Mouse (Mus musculus): ENCODE data around the gene Slc39a11.

Gene Slc39a11

DNA sequence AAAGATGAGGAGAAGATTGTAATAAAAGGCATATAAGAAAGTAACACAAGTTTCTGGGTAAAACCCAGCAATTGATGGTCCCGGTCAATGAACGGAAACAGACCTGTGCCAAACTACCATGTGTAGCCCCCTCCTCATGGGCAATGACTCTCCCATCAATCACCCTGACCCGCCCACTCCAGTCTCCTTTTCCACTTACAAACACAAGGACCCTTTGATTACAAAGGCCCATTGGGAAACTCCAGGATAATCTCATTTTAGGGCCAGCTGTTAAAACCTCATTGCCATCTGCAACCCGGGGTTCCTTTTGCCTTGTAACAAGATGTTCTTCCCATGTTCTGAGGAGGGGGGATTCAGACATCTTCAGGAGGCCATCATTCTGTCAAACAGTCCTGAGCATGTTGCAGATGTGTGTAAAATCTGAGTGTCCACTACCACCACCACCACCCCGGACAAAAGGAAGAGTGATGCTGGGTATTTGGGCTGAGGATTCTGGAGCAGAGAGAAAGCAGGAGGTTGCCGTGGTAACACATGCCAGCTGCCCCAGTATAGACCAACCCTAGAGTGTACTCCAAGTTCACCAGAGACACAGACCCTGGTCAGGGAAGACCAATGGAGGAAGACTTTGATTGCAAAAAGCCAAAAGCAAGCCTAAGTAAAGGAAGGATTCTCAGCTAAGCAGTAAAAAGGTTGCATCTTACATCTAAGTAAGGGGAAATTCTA is 419.3 kb downstream of the Slc39a11 start:
- DNase-seq (ENCODE audit: low read depth) = no peak

DNA sequence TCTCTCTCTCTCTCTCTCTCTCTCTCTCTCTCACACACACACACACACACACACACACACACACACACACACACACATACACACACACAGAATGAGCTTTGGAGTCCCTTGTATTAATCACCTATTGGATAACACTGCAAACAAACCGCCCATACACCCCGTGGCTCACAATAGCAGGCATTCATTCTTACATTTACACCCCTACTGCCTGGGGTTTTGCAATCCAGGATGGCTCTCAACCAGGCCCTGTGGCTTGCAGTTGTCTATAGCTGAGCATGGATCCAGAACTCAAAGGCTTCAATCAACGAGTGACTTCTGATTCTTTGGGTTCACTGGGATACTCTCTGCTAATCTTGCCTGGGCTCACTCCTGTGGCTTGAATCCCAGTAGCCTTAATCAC is 424.1 kb downstream of the Slc39a11 start:
- no peak for DNase-seq (ENCODE audit: low read depth)

DNA sequence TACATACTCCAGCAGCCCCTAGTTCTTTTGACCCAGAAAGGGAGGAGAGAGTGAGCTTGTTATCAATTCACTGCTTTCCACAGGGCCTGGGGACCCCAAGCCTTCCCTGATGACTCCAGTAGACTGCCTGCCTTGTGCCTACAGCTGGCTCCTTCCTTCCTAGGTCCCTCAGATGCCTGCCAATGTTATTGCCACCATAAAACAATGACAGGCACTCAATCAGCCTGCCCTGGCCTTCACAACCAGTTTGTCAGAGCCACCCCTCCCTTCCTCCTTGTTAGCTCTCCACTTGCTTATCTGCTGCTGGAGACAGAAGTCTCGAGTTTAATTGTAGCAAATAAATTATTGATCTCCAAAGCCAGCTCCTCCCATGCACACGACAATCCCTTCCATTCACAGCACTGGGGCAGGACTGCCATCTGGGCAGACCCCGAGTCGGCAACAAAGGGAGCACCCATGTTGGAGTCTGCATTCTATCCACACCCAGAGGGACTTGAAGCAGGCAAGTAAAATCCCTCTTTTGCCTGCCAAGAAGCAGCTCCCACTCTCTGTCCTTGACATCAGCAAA is 426.0 kb downstream of the Slc39a11 start:
- DNase-seq (ENCODE audit: low read depth) = no peak

DNA sequence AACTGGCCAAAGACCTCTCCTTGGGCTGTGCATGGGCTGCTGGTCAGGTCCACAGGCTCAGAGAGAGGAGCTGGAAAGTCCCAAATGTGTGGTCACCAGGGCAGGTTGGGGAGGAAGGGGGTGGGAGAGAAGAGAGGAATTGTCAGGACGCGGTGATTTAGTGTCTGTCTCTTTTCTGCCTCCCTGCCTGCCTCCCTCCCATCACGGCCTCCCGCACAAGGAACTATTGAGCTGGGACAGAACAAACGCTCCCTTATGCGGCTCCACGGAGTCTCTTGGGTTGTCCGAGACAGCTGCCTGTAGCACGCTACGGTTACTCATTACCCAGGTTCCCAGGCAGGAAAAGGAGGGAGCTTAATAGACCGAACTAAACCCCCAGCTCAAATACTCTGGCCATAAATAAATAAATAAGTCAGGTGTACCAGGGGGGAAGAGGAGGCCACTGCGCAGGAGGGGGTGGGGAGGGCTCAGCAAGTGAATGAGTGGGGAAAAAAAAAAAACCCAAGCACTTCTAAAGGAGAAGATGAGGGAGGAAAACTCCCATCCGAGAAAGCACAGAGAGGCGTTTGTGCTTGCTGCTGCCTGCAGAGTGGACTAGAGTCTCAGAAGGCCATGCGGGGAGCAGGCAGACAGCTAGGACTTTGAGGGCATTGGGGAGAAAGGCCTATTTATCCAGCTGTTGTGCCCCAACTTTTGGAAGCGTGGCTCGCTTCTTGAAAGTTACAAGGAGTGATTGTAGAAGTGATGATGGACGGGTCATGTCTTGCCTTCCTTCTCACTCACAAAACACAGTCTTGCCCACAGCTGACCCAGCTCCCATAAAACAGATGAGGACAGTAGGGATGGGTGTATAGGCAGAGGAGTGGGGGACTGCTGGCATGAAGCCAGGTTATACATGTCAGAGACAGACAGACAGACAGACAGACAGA is 428.3 kb downstream of the Slc39a11 start:
- DNase-seq (ENCODE audit: low read depth) = no peak

DNA sequence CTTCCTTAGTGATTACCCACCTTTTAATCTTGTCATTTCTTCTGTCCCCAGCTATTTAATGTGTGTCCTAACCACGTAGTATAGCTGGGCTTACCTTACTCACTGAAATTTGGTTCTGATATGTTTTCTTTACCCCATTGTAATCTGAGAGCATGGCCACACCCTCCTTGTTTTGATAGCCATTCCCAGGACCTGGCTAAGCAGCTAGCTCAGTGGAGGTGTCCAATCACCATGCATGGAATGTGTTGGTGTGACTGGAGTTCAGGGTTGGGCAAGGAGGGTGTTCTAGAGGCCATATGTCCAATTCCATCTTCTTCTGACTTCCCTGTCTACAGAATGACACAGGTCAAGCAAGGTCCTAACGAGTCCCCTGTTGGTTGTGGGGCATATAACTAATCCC is 429.2 kb downstream of the Slc39a11 start:
- DNase-seq (ENCODE audit: low read depth) = no peak

DNA sequence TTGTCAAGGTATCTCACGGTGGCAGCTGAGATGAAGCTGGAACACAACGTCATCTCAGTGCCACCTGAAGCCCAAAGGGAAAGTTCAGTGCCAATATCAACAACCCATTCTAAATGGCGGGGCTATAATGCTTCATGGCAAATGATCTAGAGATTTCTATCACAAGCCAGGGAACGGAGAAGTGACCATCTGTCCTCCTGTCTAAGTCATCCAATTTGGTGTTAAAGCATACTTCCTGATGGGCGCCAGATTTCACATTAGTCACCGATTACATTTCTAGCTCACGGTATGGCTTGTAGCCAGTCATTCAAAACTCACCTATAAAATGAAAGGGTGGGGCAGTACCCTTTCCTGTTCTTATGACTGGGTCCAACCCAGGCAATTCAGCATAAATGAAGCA is 435.1 kb downstream of the Slc39a11 start:
- DNase-seq (ENCODE audit: low read depth) = no peak

DNA sequence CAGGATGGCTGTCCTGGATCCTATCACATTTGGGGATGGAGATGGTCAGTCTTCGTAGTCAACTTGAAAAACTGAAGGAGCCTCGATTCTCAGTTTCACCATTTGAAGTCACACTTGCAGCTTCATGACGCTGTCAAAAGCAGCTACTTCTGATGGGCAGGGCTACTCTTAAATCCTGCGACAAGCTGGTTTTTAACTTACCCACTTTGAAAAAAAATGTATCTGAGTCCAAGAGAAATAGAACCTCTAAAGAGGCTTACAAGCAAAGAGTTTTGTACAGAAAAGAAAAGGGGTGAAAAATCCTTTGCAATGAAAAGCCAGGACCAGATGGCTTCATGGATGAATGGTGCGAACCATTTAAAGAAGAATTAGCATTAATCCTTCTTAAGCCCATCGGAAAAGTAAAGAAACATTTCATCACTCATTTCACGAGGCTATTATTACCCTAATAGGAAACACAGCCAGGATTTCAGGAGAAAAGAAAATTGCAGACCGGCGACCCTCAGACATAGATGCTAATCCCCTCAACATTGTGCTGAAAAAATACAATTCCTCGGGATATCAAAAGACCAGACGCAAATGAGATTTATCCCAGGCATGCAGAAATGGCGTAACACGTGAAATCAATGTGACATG is 437.4 kb downstream of the Slc39a11 start:
- no peak for DNase-seq (ENCODE audit: low read depth)

DNA sequence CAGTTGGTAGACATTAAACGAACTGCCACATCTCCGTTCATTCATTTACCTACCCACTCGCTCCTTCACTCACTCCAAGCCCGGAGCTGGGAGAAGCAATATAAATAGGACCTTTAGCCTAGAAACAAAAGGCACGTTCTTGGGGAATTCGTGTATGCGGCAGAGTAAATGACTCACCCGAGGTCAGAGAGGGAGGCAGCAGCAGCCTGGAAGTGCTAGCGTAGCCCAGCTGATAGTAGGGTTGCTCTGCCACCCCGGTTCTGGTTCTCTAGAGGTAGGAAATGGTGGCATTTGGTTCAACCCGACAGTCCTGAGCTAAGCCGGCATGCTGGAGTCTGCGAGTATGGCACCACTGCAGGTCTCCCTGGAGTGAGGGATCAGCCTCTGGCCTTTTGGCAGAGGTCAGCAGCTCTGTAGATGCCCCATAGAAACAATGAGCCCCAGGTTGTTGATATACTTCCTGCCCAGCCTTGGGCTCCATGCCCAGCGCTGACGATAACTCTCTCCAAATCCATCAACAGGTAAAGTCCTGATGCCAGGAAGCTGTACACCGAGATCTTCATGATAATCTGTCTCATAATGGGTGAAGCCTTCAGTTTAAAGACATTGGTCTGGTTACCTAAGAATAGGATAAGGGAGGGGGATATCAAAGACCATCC is 440.5 kb downstream of the Slc39a11 start:
- no peak for DNase-seq (ENCODE audit: low read depth)

DNA sequence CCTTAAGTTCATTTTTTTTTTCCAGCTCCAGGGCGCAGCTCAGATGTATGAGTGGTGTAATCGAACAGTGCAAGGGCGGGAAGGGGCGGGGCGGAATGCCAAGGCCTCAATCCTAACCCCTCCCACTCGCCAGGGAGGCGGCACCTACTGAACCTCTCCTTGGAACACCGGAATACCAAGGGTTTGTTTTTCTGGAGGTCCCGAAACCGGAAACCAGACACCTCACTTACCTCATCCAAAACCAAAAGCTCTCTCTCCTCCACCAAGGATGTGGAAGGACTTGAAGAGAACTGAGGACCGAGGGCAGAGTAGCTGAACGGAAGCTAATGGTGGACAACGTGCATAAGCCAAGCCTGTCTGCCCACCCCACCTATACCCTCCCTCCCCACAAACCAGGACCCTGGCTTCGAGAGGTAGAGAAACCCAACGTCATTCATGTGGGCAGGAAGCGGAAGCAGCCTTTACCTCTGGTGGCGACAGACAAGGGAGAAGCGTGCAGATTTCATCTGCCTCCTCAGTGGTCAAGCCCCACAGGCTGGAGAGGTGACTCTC is 441.3 kb downstream of the Slc39a11 start:
- no peak for DNase-seq (ENCODE audit: low read depth)

DNA sequence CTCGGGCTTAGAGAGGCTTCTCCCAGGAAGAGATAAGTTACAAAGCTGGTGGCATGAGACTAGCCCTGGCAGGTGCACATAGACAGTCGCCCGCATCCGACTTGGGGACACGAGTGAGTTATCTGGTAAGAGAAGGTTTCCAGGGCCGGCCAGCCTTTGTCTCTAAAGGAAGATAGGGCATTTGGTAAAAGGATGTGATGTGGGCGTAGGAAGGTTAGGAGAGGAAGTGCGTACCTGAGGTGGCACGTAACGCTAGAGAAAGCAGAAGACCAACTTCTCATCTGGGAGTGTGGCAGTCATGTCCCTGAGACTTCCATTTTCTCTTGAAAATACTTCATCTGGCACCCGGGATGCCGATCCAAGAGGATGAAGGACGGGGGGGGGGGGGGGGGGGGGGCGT is 441.9 kb downstream of the Slc39a11 start:
- DNase-seq (ENCODE audit: low read depth) = no peak

DNA sequence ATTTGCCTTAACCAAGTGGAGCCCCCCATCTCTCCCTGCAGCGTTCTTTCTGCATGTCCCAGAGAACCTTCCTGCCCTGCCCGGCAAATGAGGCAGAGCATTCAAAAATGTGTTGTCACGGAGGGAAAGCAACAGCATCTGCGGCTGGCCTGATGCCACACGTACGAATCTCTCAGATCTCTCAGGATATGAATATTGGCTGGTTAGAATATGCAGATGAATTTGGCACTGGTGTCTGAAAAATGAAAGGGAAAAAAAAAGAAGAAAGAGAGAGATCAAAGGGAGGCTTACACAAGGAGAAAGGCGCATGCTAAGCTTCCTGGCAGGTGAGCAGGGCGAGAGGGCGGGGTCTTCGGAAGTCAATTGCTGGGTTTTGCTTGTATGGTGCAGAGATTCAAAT is 443.8 kb downstream of the Slc39a11 start:
- DNase-seq (ENCODE audit: low read depth) = no peak

DNA sequence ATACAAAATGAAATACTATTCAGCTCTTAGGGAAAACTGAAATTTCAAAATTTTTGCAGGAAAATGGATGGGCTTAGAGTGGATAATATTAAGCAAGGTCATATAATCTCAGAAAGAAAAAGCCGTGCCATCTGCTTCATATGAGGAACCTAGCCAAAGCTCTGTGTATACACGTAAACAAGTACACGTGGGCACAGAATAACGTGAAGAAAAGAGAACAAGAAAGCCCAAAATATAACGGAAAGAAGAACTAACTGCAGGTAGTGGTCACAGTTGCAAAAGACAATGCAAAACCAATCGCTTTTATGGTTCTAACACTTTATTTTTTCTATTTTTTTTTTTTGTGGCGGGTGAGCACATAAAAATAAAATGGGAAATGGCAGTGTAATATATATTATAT is 446.9 kb downstream of the Slc39a11 start:
- no peak for DNase-seq (ENCODE audit: low read depth)

DNA sequence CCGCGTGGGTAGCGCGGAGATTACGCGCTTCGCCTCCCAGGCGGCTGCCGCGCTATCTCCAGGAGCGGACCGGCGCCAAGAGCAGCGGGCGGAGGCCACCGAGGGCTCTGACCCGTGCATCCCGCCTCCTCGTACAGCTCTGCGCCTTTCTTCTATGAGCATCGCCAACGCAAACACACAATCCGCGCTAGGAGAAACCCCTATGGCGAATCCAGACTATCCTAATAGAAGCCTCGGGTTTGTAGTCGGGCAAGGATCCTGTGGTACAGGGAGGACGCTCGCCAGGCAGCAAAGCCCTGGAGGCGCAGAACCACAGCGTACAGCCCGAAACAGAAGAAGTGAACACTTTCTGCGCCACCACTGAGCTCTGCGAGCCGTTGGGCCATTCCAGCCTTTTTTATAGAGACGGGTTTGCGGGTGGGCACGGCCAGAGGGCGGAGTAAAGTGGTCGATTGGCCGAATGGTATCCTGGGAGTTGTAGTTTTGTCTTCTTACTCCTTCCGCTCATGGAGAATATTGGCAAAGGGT is 448.3 kb downstream of the Slc39a11 start:
- DNase-seq (ENCODE audit: low read depth) = peak; percentile 30

DNA sequence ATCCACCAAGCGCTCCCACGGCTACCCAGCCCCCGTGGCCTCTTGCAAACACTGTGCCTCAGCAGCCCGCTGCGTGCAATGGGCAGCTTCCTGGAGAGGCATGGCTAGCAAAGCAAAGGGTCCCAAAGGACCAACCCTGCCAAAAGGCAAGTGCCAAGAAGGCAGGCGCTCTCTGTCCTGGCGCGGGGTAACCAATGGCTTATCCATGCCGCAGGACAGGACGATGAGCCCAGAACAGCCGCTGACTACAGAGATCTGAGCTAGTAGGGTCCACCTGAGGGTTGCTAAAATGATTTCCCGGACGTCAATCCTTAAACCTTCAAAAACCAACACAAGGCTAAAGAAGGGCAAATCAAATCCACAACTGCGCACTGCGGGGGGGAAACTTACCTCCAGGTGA is 449.0 kb downstream of the Slc39a11 start:
- DNase-seq (ENCODE audit: low read depth) = no peak

DNA sequence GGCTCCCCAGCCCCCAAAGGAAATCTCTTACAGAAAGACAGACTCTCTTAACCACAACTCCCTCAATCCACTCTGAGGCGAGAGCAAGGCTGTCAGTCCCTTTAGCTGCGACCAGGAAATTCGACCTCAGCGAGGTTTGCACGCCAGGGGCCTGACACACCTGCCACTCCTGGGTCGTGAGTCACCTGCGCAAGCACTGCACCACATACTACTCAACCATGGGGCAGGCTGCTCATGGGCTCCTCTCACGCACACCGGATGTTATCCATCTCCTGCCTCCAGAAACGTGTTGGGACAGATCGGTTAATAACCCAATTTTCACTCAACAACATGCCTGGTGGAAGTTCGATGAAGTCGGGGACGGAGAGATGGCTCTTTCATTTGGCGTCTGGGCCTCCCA is 451.3 kb downstream of the Slc39a11 start:
- no peak for DNase-seq (ENCODE audit: low read depth)

DNA sequence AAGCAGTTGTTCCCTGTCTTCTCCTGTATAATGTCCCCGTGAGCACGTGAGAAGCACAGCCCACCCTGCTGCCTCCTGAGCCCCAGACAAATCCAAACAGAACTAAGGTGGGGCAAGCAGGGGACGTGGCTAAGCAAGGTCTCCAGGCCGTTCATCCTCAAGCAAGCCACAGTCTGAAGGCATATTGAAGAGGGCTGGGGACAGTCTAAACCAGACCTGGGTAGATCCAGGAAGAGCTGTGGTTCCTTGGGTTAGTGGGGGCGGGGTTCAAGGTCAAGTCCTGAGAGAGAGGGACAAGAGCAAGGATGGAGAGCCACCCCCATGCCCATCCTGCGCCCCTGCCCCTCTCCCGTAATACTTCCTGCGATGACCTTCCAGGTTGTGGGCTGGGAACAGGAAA is 452.3 kb downstream of the Slc39a11 start:
- DNase-seq (ENCODE audit: low read depth) = no peak

DNA sequence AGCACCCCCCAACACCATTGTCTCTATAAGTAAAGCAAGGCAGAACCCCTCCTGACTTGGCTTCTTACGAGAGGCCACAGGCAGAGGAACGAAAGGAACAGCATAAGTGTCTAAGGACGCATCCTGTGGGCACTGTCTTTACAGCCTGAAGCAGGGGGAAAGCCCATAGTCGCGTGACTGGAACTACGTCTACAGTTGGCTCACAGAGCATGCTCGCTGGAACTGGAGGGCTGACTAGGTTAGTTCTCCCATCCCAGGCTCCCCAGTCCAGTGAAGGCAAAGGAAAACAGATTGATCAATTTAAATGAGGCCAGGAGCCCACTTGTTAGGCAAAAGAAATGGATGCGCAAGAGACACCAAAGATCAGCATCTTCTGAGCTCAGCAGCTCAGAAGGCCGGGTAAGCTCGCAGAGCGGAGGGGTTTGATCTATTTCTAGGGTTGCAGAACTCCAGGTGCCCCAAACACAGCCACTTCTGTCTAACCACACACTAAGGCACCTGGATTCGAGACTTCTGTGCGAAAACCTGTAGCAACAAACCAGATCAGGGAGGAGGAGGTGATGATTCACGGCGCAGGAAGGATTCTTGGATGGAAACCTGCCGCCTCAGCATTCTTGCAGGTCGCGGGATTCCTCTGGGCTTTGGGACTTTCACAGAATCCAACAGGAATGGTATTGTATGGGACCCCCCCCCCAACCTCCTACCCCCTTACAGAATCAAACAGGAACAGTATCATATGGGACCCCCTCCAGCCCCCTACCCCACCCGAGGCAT is 453.5 kb downstream of the Slc39a11 start:
- no peak for DNase-seq (ENCODE audit: low read depth)
